Mouse (Mus musculus) ES-E14 (cell line): ENCODE data around the gene Slc30a1. TPM values are rescaled to one million over a fixed set of nuclear protein-coding genes. Genes with fewer than 3 reads are reported as not detected.

Source experiments
- DNase-seq: peaks from one replicate; pipeline ENCODE4 v3.0.0-alpha.2; 2013; ENCODE audit warnings: low read depth, low spot score
- H3K27ac ChIP-seq: 2 replicates; pipeline ENCODE4 v1.5.1; 2012; ENCODE audit warnings: low read depth, mild to moderate bottlenecking, low read length, moderate library complexity, mixed read lengths; ENCODE audit not compliant: poor library complexity, insufficient read depth, severe bottlenecking
- H3K36me3 ChIP-seq: 2 replicates; pipeline ENCODE4 v1.6.1; 2012; ENCODE audit warnings: mild to moderate bottlenecking, low read length, moderate library complexity, mixed read lengths; ENCODE audit not compliant: control insufficient read depth, poor library complexity, insufficient read depth, severe bottlenecking
- H3K4me1 ChIP-seq, 2 experiments: fragments of 150-350 bp in 1 of 2; sonication (generic) in 1 of 2; 2 replicates each; pipeline ENCODE4 v1.6.1; 2012; ENCODE audit warnings: low read length in 2 of 2, mild to moderate bottlenecking in 1 of 2, mixed read lengths in 1 of 2; ENCODE audit not compliant: control insufficient read depth in 2 of 2, insufficient read depth in 2 of 2, poor library complexity in 1 of 2
- H3K4me3 ChIP-seq, 2 experiments: fragments of 150-350 bp in 1 of 2; sonication (generic) in 1 of 2; 2 replicates each; pipeline ENCODE4 v1.5.1; 2012; ENCODE audit warnings: low read length in 2 of 2, low read depth in 1 of 2, mild to moderate bottlenecking in 1 of 2, mixed read lengths in 1 of 2; ENCODE audit not compliant: insufficient read depth in 1 of 2, poor library complexity in 1 of 2, severe bottlenecking in 1 of 2
- H3K9ac ChIP-seq: 2 replicates; pipeline ENCODE4 v1.6.1; 2012; ENCODE audit warnings: low read depth, mild to moderate bottlenecking, low read length, mixed read lengths; ENCODE audit not compliant: poor library complexity, insufficient read depth, severe bottlenecking
- H3K9me3 ChIP-seq: fragments of 150-350 bp; sonication (generic); 2 replicates; pipeline ENCODE4 v1.6.1; 2012; ENCODE audit warnings: low read depth, mild to moderate bottlenecking, low read length; ENCODE audit not compliant: control insufficient read depth, insufficient read depth
- CHD2 ChIP-seq: IDR thresholded peaks from 2 replicates; pipeline ENCODE4 v1.6.1; 2014; ENCODE audit warnings: mild to moderate bottlenecking, low read depth, low read length, inconsistent platforms
- HCFC1 ChIP-seq: IDR thresholded peaks from 2 replicates; pipeline ENCODE4 v1.6.1; 2012; ENCODE audit warnings: low read length, inconsistent platforms, borderline replicate concordance; ENCODE audit not compliant: insufficient read depth
- MAFK ChIP-seq: IDR thresholded peaks from 2 replicates; pipeline ENCODE4 v1.6.1; 2014; ENCODE audit warnings: mild to moderate bottlenecking, low read depth, low read length, inconsistent platforms; ENCODE audit not compliant: insufficient read depth
- ZC3H11A ChIP-seq: IDR thresholded peaks from 2 replicates; pipeline ENCODE4 v1.6.1; 2012; ENCODE audit warnings: low read depth, mild to moderate bottlenecking, inconsistent platforms, low read length, borderline replicate concordance
- ZNF384 ChIP-seq: IDR thresholded peaks from 2 replicates; pipeline ENCODE4 v1.6.1; 2012; ENCODE audit warnings: low read depth, low read length, inconsistent platforms
- in situ Hi-C, 2 experiments: fragments of 600-800 bp; cut with MboI; formaldehyde crosslinking; loops; one replicate each; pipeline ENCODE4 v1.15.1; 2025; ENCODE audit warnings: low sequenced_read_pairs in 2 of 2, inconsistent platforms in 1 of 2; ENCODE audit not compliant: unreplicated experiment in 2 of 2
- total RNA-seq: library from RNA; depleted of rRNA; stranded (reverse); fragments of 300-350 nt; gene quantifications from 2 replicates; pipeline ENCODE4 v1.2.3, GENCODE M21; 2012

The Slc30a1 gene
- total RNA-seq, 1 experiment: 27.2 TPM

GRCm38 (mm10) chr1:191875006-191875405, 31.6 kb upstream of the Slc30a1 start:
- H3K9ac ChIP-seq: no peak overlapping the region
- TF ChIP-seq HCFC1 (no peak), ZC3H11A (no peak), ZNF384 (no peak), CHD2 (no peak), MAFK (no peak)
- in situ Hi-C loops: no loop called here

DNA sequence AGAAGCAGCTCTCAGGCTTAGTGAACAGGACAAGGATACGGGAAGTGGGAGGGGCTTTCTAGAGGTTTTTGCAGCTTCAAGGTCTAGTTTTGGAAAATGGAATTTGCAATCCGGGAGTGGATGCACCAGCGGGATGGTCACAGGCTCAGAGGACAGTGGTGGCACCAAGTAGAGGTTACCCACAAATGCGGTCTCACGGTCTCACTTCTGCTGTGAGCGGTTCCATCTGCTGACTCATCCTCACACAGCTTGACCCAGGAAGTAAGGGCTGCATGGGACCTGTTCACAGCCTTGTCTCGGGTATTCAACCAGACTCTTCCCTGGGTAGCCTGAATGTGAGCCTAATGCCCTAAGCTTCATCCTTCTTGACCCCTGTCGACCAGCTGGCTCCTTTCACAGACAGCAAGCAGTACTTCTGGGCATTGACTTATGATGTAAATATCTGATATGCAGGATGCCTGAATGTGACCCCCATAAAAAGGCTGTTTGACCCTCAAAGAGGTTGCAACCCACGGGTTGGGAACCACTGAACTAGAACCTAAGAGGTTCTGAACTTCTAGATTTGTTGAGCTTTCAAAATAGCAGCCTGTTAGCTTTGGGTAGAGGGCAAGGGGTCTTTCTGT, 30.8 kb upstream of the Slc30a1 start:
- no peak for DNase-seq

More at GRCm38 (mm10) chr1:191875006-191875405, 31.6 kb upstream of the Slc30a1 start:
- no peaks in the 10 kb centered on the region for H3K36me3 ChIP-seq
- peaks cover 0 to 4% of the 10 kb centered on the region in 2 experiments; a peak in 1 of 4 replicates for H3K4me1 ChIP-seq
- no peak overlapping the region for H3K27ac ChIP-seq
- no peak for DNase-seq
- no peak overlapping the region for H3K4me3 ChIP-seq
- H3K9me3 ChIP-seq: no peaks in the 10 kb centered on the region

GRCm38 (mm10) chr1:191877681-191878080, 28.9 kb upstream of the Slc30a1 start:
- Histone ChIP-seq H3K36me3 (no peaks in the 10 kb centered on the region), H3K27ac (no peak overlapping the region), H3K4me3 (no peak overlapping the region), H3K9me3 (no peaks in the 10 kb centered on the region), H3K9ac (no peak overlapping the region), H3K4me1 (peaks cover 0 to 10% of the 10 kb centered on the region in 2 experiments; a peak in 2 of 4 replicates)
- no peak for TF ChIP-seq CHD2
- TF ChIP-seq HCFC1: no peak
- no peak for TF ChIP-seq ZC3H11A
- no peak for TF ChIP-seq MAFK
- no peak for TF ChIP-seq ZNF384
- DNase-seq: no peak
- in situ Hi-C loops: no loop called here

More for the DNA sequence above, 30.8 kb upstream of the Slc30a1 start:
- H3K4me1 ChIP-seq: peaks cover 0 to 8% of the 10 kb centered on the region in 2 experiments; a peak in 2 of 4 replicates
- H3K36me3 ChIP-seq: no peaks in the 10 kb centered on the region
- no peaks in the 10 kb centered on the region for H3K9me3 ChIP-seq
- H3K4me3 ChIP-seq: no peak overlapping the region
- in situ Hi-C loops: no loop called here
- no peak overlapping the region for H3K27ac ChIP-seq
- H3K9ac ChIP-seq: no peak overlapping the region
- no peak for TF ChIP-seq HCFC1
- TF ChIP-seq MAFK: no peak
- no peak for TF ChIP-seq ZNF384
- no peak for TF ChIP-seq ZC3H11A
- no peak for TF ChIP-seq CHD2

DNA sequence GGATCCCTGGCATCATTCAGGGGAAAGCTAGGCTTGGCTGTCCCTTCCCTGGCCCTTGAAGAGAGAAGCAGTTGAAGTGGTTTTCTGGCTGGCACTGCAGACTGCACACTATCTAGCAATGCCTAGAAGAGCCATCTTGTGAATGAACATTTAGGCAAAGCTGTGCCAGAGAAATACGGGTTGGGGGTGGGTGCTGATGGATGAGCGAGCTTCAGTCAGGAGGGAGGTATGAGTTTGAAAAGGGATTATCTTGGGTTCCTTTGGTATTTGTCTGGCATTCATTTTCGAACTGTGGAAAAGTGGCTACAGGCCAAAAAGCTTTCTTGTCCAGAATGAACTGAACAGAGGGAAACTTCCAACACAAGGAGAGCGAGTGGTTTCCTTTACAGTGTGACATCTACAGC, 28.0 kb upstream of the Slc30a1 start:
- Histone ChIP-seq H3K4me1 (peaks cover 0 to 10% of the 10 kb centered on the region in 2 experiments; a peak in 2 of 4 replicates), H3K4me3 (no peak overlapping the region), H3K36me3 (no peaks in the 10 kb centered on the region), H3K9ac (no peak overlapping the region), H3K27ac (no peak overlapping the region), H3K9me3 (no peaks in the 10 kb centered on the region)
- TF ChIP-seq ZC3H11A (no peak), HCFC1 (no peak), CHD2 (no peak), MAFK (no peak), ZNF384 (no peak)
- in situ Hi-C loops: no loop called here
- no peak for DNase-seq
